Mouse (Mus musculus) midbrain, postnatal 0 days (tissue): Measurements from ENCODE around the gene Ola1. TPM values are rescaled to one million over a fixed set of nuclear protein-coding genes. Genes with fewer than 3 reads are reported as not detected.
A peak's percentile ranks its signal among the peaks of the same experiment; 100 is the strongest.

Experiments used
- ATAC-seq: fragments of 200-750 bp; cut with Nextera tagmentation; 2 replicates; pipeline ENCODE4 v1.8.0; 2017; ENCODE audit warnings: moderate number of reproducible peaks, mild to moderate bottlenecking, moderate TSS enrichment, moderate library complexity; ENCODE audit not compliant: low FRiP score
- DNase-seq: peaks from one replicate; pipeline ENCODE4 v3.0.0-alpha.2; 2015; ENCODE audit warnings: low spot score
- H3K27ac ChIP-seq: fragments of 300-500 bp; sonication (generic); 2 replicates; pipeline ENCODE4 v1.5.1; 2014; ENCODE audit warnings: low read depth, mild to moderate bottlenecking, low read length, mixed read lengths
- H3K27me3 ChIP-seq: fragments of 300-500 bp; sonication (generic); 2 replicates; pipeline ENCODE4 v1.6.1; 2014; ENCODE audit warnings: low read length, control low read depth, mixed read lengths; ENCODE audit not compliant: insufficient read depth
- H3K36me3 ChIP-seq: fragments of 300-500 bp; sonication (generic); 2 replicates; pipeline ENCODE4 v1.6.1; 2014; ENCODE audit warnings: low read length, control low read depth, mixed read lengths; ENCODE audit not compliant: insufficient read depth
- H3K4me1 ChIP-seq: fragments of 300-500 bp; sonication (generic); 2 replicates; pipeline ENCODE4 v1.6.1; 2014; ENCODE audit warnings: mild to moderate bottlenecking, control low read depth, antibody characterized with exemption, low read length, mixed read lengths; ENCODE audit not compliant: insufficient read depth
- H3K4me2 ChIP-seq: fragments of 300-500 bp; sonication (generic); 2 replicates; pipeline ENCODE4 v1.6.1; 2014; ENCODE audit warnings: low read depth, mild to moderate bottlenecking, low read length, mixed read lengths; ENCODE audit not compliant: poor library complexity, severe bottlenecking
- H3K4me3 ChIP-seq: fragments of 300-500 bp; sonication (generic); 2 replicates; pipeline ENCODE4 v1.5.1; 2014; ENCODE audit warnings: low read depth, mild to moderate bottlenecking, low read length, moderate library complexity
- H3K9ac ChIP-seq: fragments of 300-500 bp; sonication (generic); replicated peaks from 2 replicates; pipeline ENCODE4 v1.6.1; 2014; ENCODE audit warnings: mild to moderate bottlenecking, low read length, moderate library complexity, mixed read lengths; ENCODE audit not compliant: poor library complexity, severe bottlenecking
- H3K9me3 ChIP-seq: fragments of 300-500 bp; sonication (generic); 2 replicates; pipeline ENCODE4 v1.6.1; 2016; ENCODE audit warnings: low read length, control low read depth
- CTCF ChIP-seq: IDR thresholded peaks from 2 replicates; pipeline ENCODE4 v1.5.1; 2016; ENCODE audit warnings: antibody characterized with exemption, mild to moderate bottlenecking
- WGBS: fragments of 180-500 bp; shearing (Covaris S2); extraction: QIAGEN DNeasy Blood & Tissue Kit; methylation state at CpG from one replicate; pipeline ENCODE4 v1.1.7; 2014; 5-methylcytosine and 5-hydroxymethylcytosine counted together
- polyA plus RNA-seq: library from polyadenylated mRNA; unstranded; fragments of >200 nt; fragmentation: Nextera tagmentation; extraction: Ambion mirVana; gene quantifications from 2 replicates; pipeline ENCODE4 v1.2.1, GENCODE M21; 2015
- total RNA-seq: library from RNA; depleted of rRNA; stranded (reverse); fragments of >200 nt; gene quantifications from 2 replicates; pipeline ENCODE4 v1.2.3, GENCODE M21; 2014; rRNA removed

The Ola1 gene
- total and polyA plus RNA-seq, 2 experiments from 2014 or later = 50.2 to 91.7 TPM

DNA sequence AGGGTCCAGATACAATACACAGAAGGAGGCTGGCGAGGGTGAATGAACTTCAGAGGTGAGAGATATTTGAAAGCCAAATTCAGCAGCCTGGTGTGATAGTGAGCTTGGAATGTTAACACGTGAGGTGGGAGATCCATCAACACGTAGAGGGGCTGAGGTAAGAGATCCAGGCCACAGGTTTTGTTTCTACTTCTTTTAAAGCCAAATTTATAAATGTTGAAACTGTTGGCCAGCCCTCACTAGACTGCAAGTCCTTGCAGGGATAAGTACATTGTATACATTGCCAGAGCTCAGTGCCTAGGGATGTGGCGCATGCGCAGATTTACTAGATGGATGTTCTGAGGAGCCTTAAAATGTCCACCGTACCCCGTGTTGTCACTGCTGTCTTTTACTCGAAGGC, 168.3 kb downstream of the Ola1 start:
- Histone ChIP-seq H3K4me1 (no peaks in the 10 kb centered on the region), H3K27ac (no peak overlapping the region), H3K9ac (no peak overlapping the region), H3K27me3 (no peaks in the 10 kb centered on the region), H3K36me3 (no peaks in the 10 kb centered on the region), H3K4me2 (no peak overlapping the region), H3K9me3 (no peaks in the 10 kb centered on the region), H3K4me3 (no peak overlapping the region)
- no peak for TF ChIP-seq CTCF
- DNase-seq (no peak), ATAC-seq (no peak)
- 91% methylated on average over 8 of the region's 8 CpGs for WGBS

DNA sequence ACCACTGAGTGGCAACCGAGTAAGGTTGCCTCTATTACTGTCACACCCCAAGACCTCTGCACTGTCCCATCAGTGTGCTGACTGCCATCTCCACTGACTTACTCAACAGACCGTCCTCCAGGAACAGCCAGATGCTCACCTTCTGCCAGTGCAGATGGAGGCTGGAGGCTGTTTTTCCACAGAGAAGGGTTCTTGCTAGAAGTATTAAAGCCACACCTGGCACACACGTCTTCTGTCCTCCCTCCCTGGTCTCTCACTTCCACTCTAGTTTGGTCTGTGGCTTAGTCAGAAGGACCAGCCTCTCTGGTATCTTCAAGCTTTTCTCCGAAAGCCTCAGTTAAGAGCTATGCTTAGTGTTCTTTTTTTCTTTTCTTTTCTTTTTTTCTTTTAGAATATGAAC, 168.7 kb downstream of the Ola1 start:
- no peak overlapping the region for H3K4me2 ChIP-seq
- no peak for TF ChIP-seq CTCF
- WGBS = 88% methylated on average over 4 of the region's 4 CpGs

DNA sequence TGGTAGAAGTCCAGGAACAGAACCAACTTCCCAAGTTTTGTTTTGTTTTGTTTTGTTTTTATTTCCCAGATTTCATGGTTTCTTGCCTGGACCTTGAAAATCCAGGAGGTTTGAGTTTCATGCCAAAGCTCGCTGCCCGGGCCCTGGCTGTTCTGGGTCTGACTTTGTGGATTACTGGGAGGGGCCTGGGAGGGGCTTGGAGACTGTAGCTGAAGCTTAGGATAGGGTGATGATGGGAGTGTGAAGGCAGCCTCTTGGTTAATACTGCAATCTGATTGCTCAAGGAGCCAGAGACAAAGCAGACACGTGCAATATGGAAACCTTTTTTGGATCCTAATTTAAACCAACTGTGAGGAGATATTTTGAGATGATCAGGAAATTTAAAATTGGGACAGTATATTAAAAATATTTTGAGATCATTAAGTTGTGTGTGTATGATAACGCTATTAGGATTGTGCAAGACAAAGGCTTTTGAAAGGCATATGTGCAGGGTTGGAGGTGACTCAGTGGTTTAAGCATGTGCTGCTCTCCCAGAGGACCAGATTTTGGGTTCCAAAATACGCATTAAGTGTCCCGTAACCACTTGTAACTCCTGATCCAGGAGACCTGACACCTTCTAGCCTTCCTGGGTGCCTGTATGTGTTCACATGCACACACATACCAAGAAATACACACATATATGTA, 169.6 kb downstream of the Ola1 start:
- no peak for TF ChIP-seq CTCF
- H3K4me2 ChIP-seq = no peak overlapping the region
- H3K9ac ChIP-seq = no peak overlapping the region
- H3K36me3 ChIP-seq = no peaks in the 10 kb centered on the region
- 71% methylated on average over 6 of the region's 6 CpGs for WGBS
- no peak overlapping the region for H3K4me3 ChIP-seq
- no peaks in the 10 kb centered on the region for H3K9me3 ChIP-seq
- no peak for DNase-seq
- H3K27me3 ChIP-seq = no peaks in the 10 kb centered on the region
- no peak overlapping the region for H3K27ac ChIP-seq
- H3K4me1 ChIP-seq = no peaks in the 10 kb centered on the region
- no peak for ATAC-seq

More for the DNA sequence above, 168.7 kb downstream of the Ola1 start:
- Histone ChIP-seq H3K4me1 (no peaks in the 10 kb centered on the region), H3K27me3 (no peaks in the 10 kb centered on the region), H3K36me3 (no peaks in the 10 kb centered on the region), H3K4me3 (no peak overlapping the region), H3K27ac (no peak overlapping the region), H3K9ac (no peak overlapping the region), H3K9me3 (no peaks in the 10 kb centered on the region)
- ATAC-seq (no peak), DNase-seq (no peak)

DNA sequence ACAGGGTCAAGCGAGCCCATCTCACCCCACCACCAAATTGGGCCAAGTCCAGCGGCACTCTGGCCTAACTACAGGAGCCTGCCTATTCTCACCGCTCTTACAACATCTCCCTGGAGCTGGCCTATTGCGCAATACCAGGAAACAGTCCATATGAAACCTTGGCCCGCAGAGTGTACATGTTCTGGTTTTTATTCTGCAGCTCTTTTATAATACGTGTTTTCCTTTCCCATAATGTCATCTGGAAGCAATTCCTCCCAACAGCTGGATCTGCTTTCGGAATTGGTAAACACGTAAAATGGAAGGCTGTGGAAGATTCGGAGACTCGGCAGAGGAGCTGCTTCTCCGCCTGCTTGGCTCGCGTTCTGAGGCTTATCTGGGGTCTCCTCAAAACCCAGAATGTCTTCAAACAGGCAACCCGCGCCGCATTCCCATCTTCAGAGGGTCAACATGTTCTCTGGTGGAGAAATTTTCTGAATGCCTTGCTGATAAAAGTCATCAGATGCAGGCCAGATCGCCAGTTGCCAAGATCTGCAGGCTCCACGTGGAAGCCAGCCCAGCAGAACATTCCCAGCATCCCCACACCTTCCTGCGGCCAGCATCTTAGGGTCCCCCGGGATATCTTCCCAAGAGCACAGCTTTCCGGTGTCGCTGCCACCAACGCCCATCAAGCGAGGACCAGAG, 171.5 kb downstream of the Ola1 start:
- no peaks in the 10 kb centered on the region for H3K36me3 ChIP-seq
- no peak for TF ChIP-seq CTCF
- H3K9ac ChIP-seq = no peak overlapping the region
- DNase-seq (no peak), ATAC-seq (no peak)
- 85% methylated on average over 24 of the region's 24 CpGs for WGBS
- no peaks in the 10 kb centered on the region for H3K9me3 ChIP-seq
- H3K27ac ChIP-seq = no peak overlapping the region
- no peaks in the 10 kb centered on the region for H3K27me3 ChIP-seq
- no peak overlapping the region for H3K4me3 ChIP-seq
- no peaks in the 10 kb centered on the region for H3K4me1 ChIP-seq
- H3K4me2 ChIP-seq = no peak overlapping the region

DNA sequence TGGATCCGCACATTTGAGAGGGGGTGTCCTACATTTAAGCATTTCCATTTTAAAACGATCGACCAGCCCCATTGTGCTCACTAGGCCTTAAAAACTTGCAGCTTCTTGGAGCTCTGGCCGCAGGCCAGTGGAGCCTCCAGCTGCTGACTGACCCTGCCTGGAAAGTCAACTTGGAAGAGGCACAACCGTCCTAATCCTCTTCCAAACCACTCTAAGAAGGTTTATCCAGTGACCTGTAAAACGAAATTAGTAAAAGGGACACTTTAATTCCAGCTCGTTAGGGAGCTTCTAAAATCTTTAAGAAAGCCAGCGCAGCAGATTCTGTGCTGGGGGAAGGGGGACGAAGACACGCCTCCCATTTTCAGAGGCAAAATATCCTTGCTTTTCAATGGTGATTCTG, 172.1 kb downstream of the Ola1 start:
- DNase-seq (peak; percentile 28), ATAC-seq (no peak)
- Histone ChIP-seq H3K27ac (no peak overlapping the region), H3K36me3 (no peaks in the 10 kb centered on the region), H3K9ac (no peak overlapping the region), H3K9me3 (no peaks in the 10 kb centered on the region), H3K4me2 (no peak overlapping the region), H3K27me3 (no peaks in the 10 kb centered on the region), H3K4me3 (no peak overlapping the region), H3K4me1 (no peaks in the 10 kb centered on the region)
- WGBS = 44% methylated on average over 10 of the region's 10 CpGs
- no peak for TF ChIP-seq CTCF

DNA sequence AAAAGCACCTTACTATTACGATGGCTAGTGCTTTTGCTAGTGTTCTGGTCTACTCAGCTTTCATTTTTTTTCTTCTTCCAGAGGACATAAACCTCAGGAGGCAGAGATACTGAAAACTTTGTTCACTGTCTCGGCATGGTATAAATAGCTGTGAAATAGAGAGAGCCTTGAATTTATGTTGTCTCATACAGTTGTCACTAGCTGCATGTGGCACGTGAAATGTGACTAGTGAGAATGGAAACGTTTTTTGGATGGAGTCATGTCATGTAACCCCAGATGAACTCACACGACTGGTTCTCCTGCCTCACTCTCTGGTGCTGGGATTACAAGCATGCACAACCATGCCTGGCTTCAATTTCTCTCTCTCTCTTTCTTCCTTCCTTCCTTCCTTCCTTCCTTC, 173.2 kb downstream of the Ola1 start:
- no peaks in the 10 kb centered on the region for H3K36me3 ChIP-seq
- no peak for DNase-seq
- H3K9me3 ChIP-seq = no peaks in the 10 kb centered on the region
- no peak for TF ChIP-seq CTCF
- H3K27ac ChIP-seq = no peak overlapping the region
- H3K4me3 ChIP-seq = no peak overlapping the region
- H3K4me2 ChIP-seq = no peak overlapping the region
- ATAC-seq = no peak
- no peaks in the 10 kb centered on the region for H3K4me1 ChIP-seq
- WGBS = 82% methylated on average over 5 of the region's 5 CpGs
- H3K9ac ChIP-seq = no peak overlapping the region
- no peaks in the 10 kb centered on the region for H3K27me3 ChIP-seq

Other genes with a start within 250 kb of the Ola1 start
- gene Sp3, start 238.5 kb downstream of the Ola1 start, total RNA-seq = 73.3 and 80.5 TPM in 2 replicates
- gene Sp3, start 238.5 kb downstream of the Ola1 start, polyA plus RNA-seq = 20.1 and 23.4 TPM in 2 replicates
- gene Gm11084, start 232.2 kb downstream of the Ola1 start, total RNA-seq = not detected in 2 replicates
- gene Gm11084, start 232.2 kb downstream of the Ola1 start, polyA plus RNA-seq = not detected in 2 replicates
- 2.3 and 3.3 TPM in 2 replicates for gene Sp9, start 53.0 kb upstream of the Ola1 start, total RNA-seq
- gene Sp9, start 53.0 kb upstream of the Ola1 start, polyA plus RNA-seq = 1.7 and 2.0 TPM in 2 replicates
- 4.2 and 5.7 TPM in 2 replicates for gene Scrn3, start 93.7 kb upstream of the Ola1 start, total RNA-seq
- gene Scrn3, start 93.7 kb upstream of the Ola1 start, polyA plus RNA-seq = 5.4 and 6.5 TPM in 2 replicates
- 4.1 and 7.4 TPM in 2 replicates for gene Cir1, start 93.8 kb upstream of the Ola1 start, total RNA-seq
- 32.1 and 36.3 TPM in 2 replicates for gene Cir1, start 93.8 kb upstream of the Ola1 start, polyA plus RNA-seq
- gene Gpr155, start 167.6 kb upstream of the Ola1 start, total RNA-seq = 13.6 and 26.5 TPM in 2 replicates
- gene Gpr155, start 167.6 kb upstream of the Ola1 start, polyA plus RNA-seq = 9.9 and 11.8 TPM in 2 replicates